Mouse (Mus musculus) telencephalon, adult 2 months (tissue): ENCODE results near the gene A3galt2.

Source experiments
- DNase-seq: peaks from one replicate; pipeline ENCODE4 v3.0.0-alpha.2; 2011; ENCODE audit warnings: low read depth, low spot score

Gene A3galt2

DNA sequence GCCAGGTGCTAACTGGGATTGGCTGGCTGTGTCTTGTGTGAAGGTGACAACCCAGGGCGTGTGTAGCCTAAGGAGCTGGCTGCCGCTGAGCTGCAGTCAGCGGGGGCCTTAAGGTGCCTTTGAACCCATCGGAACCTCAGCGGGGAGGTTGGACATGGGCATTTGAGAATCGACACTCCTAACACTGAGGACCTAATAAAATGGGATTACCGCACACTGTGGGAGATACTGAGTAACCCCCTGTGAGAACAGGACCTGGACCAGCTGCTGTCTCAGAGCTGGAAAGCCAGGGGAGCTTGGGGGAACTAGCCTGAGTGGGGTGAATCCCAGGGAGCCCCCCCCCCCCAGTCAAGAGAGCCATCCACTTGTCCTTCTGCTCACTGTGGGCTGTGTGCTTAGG is 1.6 kb upstream of the A3galt2 start:
- DNase-seq, result no peak

DNA sequence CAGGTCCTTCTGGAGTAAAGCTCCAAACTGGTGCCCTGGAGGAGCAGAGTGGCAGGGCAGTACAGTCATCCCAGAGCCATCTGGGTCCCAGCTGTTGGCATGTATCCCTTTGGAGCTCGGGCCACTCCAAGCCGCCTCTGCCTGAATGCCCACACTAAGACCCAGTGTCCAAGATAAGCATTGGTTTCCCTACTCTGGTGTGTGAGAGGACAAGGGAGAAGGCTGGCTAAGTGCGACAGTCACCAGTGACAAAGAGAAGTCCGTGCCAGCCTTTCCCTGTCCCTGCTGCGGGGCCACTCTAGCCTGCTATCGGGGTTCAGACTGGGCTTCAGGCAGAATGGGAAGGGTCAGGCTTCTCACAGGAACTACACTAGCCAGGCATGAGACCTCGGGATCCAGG is 736 bp downstream of the A3galt2 start:
- no peak for DNase-seq

DNA sequence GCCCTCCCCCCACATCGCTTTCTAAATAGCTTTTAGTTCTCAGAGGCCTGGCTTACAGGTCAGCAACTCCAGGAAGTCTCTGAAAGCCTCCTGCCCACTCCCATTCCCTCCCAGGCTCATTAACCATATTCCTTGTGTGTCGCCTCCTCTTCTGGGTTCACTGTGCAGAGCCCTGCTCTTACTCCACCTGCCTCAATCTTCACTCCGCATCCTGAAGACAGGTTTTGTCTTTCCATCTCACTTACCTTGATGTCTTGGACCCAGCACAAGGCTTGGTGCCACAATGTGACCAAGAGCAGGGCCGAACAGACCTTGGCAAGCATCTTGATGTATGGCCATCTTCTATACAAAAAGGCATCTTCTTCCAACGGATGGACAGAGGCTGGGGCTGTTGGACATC is 4.0 kb downstream of the A3galt2 start:
- DNase-seq, result no peak

DNA sequence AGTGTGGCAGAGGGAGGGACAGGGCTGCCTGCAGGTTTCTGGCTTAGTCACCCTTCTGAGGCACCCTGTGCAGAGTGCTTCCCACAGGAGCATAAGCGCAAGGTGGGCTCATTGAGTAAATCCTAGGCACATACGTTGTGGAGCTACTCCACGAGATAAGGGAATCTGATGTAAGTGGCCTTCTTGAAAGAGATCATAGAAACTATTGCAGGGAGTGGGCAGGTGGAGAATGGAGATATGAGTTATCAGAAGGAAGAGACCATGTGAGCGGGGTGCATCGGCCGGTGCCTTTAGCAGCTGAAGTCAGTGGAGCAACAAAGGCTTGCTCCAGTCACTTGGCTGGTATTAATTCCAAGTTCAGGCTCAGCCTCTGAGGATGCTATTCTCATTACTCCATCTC is 4.9 kb downstream of the A3galt2 start:
- DNase-seq, result no peak

DNA sequence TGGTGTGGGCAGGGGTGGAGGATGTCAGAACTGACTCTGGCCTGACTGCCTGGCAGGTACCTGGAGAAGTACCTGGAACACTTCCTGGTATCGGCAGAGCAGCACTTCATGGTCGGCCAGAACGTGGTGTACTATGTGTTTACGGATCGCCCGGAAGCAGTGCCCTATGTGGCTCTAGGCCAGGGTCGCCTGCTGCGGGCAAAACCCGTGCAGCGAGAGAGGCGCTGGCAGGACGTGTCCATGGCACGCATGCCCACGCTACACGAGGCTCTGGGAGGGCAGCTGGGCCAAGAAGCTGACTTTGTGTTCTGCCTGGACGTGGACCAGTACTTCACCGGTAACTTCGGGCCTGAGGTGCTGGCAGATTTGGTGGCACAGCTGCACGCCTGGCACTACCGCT is 11.8 kb downstream of the A3galt2 start:
- DNase-seq, result no peak

DNA sequence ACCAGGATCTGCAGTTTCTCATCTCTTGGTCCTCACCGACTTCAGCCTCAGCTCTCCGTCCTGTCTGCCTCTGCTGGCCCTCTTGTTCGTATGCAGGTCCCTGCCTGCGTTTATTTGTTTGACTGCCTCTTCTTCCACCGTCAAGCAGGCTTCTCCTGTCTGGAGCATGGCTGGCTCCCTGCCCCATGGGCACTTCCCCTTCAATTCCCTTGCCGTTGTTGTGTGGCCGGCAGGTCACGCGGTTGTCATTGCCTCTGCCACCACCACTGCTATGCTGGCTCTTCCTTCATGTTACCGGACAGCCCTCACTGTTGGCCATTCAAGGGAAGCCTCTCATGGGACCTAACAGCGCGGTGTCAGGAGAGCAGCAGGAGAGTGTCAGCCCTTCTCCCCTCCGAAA is 13.0 kb downstream of the A3galt2 start:
- no peak for DNase-seq

DNA sequence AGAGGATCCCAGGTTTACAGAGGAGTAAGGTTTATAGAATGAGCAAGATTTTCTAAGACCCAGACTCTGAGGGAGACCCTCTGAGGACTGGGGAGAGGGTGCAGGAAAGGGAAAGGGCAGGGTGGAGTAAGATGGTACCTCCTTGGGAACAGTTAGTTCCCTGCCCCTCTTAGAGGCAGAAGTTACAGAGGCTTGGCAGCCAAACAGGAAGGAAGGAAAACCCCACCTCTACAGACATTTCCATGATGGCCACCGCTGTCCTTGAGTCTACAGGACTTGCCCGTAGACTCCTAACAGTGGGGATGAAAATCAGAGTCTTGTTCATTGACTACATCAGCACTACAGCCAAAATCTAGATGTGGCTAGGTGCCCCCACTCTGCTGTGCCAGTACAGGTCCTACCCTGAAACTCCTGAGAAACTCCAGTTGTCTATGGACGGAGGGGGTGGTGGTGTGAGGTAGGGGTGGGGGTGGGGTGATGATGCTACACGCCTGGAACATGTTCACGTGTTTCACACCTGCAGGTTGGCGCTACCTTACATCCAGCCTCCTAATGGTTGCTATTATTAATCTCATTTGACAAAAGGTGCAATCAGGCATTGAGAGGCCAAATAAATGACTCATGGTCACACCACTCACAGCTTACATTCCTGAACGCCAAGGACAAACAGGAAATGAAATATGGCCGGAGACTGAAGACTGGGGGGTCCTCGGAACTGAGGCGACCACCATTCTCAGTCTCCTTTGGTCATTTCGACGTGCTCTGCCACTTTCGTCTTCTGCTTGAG is 14.6 kb downstream of the A3galt2 start:
- DNase-seq, result no peak

DNA sequence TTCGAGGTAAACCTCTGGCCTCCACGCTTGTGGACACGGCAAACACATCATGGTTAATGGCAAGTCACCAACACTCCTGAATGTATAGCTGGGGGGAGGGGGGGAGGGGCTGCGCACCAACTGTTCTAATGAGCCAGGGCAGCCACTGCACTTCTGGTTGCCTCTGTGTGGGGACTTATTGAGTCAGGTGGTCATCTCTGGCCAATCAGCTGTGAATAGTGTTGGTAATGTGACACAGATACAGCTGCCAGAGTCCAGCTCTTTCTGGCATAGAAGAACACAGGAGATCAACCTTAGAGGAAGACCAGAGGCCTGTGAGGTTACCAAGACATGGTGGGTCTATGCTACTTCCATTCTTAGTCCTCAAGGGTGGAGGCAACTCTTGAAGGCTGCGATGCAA is 15.5 kb downstream of the A3galt2 start:
- no peak for DNase-seq

DNA sequence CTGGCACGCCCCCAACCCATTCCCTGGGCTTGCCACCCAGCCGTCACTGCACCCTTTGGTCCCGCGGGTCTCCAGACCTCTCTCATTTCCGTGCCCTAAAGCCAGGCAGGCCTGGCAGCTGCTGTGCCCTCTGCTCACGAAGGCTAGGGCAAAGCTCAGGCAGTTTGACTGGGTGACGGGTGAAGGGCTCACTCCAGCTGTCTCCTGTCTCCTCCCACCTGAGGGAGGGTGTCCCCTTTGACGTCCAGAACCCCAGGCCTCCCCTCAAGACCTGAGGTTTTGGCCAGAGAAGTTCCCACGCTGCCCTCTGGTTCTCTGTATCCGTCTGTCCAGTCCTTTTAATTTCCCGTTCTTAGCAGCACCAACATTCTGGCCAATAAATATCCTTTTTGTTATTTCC is 18.7 kb downstream of the A3galt2 start:
- no peak for DNase-seq

DNA sequence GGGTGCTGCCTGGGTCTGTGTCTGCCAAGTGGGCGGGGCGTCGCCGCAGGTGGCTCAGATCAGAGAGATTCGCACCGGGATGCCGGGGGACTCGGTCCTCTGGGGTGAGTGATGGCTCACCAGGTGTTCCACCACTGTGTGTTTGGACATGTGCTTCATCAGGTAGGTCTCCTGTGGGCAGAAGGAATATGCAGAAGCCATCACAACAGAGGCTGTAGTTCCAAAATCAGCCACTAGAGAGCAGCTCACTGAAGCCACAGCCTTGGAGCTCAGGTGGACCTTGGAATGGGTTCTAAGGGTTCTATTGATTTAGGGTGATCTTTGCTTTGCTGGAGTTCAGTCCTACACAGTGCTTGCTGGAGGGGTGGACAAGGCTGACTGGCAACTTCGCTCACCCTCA is 19.3 kb downstream of the A3galt2 start:
- DNase-seq, result no peak

DNA sequence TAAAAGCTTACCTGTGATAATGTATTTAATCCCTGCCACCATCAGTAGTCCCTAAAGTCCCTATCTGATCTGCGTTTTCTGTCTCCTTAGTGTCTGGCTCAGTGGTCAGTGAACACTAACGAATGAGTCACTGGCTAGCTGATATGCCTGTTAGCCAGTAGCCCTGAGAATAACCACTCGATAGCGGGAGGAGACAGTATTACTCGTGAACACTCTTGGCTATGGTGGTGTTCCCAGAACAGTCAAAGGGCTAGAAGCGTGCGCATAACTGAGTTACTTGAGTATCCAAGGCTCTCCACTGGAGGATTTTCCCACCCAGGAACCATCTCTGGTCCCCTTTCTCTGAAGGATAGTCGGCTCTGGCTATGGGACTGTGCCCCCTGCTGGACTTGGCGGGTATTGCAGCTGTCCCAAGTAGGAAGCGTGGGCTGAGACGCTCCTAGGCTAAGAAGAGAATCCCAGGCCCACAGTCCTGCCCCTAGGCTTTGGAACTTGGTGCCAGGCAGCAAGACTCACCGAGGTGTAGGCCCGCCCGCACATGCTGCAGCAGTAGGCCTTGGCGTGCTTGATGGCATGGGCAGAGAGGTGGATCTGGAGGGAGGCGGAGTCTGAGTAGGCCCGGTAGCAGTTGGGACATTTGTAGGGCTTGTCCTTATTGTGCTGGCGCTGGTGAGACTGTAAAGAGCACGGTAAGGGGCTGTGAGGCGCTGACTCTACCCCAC is 21.6 kb downstream of the A3galt2 start:
- DNase-seq, result no peak

DNA sequence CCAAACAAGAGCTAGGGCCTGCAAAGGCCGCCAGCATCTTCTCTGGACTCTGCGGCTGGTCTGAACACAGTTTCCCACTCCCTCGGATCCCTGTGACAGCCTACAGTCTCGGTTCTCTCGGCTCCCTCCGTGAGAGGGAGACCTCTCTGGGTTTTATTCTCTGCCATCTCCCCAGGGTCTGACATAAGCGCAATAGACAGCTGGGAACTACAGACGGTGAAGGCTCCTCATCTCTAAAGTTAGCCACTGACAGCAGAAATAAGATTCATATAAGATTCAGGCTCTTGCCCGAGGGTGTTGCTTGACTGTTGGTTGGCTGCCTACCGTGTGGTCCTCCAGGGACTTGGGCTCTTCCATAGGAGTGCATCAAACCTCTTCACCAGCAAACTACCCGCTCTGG is 22.4 kb downstream of the A3galt2 start:
- peak; percentile 42 for DNase-seq

DNA sequence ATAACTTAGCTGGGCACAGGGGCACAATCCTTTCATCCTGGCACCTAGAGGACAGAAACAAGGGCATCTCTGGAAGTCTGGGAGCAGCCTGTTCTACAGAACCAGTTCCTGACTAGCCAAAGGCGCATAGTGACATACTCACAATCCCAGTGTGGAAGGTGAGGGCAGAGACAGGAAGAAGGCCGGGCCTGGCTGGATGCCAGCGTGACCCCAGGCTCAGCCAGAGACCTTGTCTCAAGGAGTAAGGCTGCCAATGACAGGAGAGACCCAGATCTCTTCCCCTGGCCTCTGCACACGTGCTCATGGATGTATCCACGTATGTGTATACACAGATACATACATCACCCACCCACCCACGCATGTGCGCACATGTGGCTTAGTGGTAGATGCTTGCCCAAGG is 26.9 kb downstream of the A3galt2 start:
- no peak for DNase-seq

DNA sequence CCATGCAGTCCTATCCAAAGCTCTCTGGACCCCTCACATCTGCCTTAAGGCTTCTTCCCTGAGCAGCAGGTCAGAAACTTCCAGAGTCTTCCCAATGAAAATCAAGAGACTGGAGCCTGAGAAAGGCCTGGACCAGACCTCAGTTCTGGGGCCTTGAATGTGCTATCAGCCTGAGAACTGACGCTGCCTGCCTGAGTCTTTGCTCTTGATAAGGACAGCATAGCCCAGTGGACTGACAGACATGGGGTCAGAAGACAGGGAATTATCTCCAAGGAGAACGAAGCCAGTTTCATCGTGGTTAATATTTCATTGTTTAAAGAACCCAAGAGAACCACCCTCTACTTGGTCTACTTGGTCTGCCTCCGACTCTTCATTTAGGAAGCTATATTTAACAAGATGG is 27.5 kb downstream of the A3galt2 start:
- no peak for DNase-seq

DNA sequence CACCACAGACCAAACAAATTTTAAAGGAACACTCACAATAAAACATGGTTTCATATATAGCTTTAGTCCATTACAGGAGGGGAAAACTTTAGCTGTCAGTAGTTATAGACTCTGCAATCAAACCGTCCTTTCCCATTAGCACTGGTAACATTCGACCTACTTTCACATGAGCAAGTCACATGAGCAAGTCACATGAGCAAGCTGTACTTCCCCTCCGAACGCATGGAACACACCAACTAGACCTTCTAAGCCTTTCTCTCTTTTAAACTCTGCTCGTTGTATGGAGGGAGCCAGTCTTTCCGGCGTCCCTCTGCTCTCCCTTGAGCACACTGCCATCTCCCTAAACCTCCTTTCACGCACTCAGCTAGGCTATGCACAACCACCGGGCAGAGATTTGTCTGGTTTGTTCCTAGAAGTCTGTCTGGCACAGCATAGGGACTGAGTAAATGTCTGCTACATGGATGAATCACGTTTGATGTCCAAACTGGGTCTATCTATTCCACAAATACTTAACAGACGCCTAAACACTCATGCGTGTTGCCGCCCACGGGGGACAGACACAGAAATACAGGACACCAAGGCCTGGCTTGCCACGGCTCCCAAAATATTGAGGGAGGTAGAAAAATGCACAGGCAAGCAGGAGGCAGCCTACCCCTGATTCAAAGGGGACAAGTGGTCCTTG is 29.9 kb downstream of the A3galt2 start:
- DNase-seq, result peak; percentile 51

DNA sequence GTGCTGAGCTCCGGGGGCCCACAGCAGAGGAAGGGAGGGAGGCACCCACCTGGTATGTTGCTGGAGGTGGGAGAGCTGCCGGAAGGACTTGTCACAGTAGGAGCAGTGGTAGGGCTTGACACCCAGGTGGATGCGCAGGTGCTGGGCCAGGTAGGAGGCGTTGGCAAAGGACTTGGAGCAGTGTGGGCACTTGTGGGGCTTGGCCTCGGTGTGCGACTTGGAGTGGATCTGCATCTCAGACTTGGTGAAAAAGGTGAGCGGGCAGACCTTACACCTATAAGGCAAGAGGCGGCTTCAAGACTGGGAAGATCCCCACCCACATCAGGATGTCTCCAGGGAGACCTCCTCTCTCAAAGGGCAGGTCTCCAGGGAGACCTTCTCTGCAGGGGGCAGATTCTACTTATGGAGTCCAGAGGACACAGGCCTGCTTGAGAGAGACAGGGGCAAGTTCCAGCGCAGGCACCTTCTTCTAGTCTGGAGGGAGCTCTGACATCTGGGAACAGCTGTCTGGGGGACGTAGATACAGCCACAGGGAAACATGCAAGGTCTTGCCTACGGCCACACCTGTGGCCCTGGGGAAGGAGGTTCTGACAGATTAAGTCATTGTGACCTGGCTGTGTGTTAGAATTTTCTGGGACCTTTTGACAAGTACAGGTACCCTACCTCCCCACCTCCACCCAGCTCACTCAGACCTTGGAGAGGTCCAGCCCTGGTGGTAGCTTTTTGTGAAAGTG is 30.9 kb downstream of the A3galt2 start:
- DNase-seq, result no peak

DNA sequence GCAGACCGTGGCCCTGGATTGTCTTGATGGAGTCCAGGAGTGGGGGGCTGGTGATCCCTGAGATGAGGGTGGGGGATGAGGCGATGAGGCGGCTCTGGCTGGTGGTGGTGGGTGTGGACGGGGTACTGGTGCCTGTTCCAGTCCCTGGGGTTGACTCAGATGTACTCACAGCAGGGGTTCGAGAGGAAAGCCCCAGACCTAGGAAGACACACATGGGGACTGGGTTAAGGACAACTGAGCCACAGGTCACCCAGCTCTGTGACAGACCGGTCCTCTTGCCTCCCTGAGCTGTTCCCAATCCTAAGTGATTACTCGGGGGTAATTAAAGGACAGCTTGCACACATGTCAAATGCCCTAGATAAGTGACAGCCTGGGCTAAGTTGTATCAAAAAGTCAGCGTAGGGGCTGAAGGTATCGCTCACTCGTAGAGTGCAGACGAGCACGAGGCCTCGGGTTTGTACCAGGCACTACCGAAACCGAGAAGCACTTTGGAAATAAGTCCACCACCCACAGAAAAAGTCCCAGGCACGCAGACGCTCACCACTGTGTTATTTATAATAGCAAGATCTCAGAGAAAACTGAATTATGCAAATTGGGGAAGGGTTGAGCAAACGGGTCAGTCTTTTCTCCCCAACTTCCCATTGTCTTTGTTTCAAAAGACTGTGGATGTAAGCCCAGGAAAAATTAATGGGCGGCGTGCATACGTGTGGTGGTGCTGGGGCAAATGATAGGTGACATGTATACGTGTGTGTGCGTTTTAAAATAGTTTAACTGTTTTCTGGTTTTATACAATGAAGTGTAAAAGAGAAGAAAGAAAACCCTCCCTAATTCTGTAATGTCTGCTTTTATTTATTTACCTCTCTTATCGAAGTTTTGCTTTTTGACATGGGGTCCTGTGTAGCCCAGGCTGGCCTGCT is 32.1 kb downstream of the A3galt2 start:
- DNase-seq, result no peak

DNA sequence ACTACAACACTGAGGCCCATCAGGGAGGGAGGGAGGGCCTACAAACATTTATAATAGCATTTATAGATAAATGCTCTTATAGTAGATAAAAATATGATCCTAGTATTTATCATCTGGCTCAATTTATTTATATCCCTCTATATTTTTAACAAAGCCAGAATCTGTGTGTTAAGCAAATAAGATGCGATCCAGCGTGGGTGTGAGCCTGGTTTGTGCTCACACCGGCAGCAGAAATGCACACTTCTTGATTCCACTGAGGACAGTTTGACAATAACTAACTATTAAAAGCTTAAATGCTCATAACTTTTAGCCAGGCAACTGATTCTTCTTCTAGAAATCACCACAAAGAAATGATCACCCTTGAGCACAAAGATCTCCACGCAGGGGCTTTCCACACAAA is 32.9 kb downstream of the A3galt2 start:
- no peak for DNase-seq

DNA sequence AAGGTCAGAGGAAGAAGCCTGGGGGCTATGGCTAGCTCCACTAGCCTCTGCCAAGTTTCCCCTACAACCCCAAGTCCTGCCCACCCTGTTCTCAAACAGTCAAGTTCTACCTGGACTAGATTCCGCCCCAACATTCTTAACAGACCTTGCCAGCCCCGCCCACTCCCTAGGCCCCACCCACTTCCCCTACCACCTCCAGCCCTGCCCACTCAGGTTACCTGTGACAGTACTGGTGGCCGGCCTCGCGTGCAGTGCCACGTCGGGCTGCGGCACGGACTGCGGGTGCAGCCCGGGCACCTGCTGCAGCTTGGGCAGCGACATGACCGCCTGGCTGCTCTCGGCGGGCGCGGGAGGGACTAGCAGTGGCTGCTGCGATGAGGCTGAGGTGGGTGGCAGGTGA is 34.5 kb downstream of the A3galt2 start:
- DNase-seq, result no peak

DNA sequence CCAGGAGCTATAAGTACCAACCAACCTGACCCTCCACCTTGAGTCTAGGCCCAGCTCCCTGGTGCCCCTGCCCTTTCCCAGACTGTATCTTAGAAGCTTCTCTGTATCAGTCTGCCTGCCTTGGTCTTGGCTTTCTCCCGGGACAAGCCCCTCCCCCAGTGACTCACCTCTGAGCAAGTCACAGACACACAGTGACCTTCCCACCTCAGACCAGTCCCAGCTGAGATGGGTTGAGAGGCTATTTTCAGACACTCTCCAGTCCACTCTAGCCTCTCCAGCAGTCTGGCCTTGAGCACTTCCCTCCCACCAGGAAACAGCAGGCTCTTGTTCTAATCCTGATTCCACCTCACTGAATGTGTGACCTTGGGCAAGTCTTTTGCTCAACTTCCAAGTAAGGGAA is 38.5 kb downstream of the A3galt2 start:
- no peak for DNase-seq

DNA sequence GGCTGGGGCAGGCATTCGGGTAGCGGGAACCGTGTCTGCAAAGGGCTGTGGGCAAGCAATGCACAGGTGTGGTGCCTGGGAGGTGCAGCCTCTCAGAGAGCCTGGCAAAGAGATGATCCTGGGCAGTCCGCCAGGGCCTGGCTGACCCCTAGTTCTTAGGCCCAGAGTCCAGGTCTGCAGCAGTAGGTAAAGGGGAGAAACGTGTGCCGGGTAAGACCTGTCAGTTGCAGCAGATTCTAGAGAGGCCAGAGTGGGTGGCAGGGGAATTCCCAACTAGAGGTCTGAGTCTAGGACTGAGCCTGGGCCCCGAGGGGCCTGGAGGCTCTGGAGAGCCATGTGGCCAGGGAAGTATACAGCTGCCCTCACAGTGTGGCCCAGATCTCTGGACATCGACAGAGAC is 39.0 kb downstream of the A3galt2 start:
- DNase-seq, result no peak
